Mouse (Mus musculus) lung, postnatal 0 days (tissue): ENCODE measurements around the gene Olfr355.

Source experiments
- CTCF ChIP-seq: IDR thresholded peaks from 2 replicates; pipeline ENCODE4 v1.5.1; 2016; ENCODE audit warnings: antibody characterized with exemption, mild to moderate bottlenecking
- EP300 ChIP-seq: IDR thresholded peaks from 2 replicates; pipeline ENCODE4 v1.6.1; 2016; ENCODE audit warnings: antibody characterized with exemption, mild to moderate bottlenecking, control low read depth

- no peak for TF ChIP-seq CTCF
- no peak for TF ChIP-seq EP300
Observed at GRCm38 (mm10) chr2:36905380-36905779, 23.3 kb downstream of the Olfr355 start, which contains the start of gene Olfr354.
